Mouse (Mus musculus): ENCODE results near the gene Lgmn. TPM values are rescaled to one million over a fixed set of nuclear protein-coding genes. Genes with fewer than 3 reads are reported as not detected.

Gene Lgmn
- polyA plus RNA-seq, 1 experiment from 2014 or later: 61.3 TPM

GRCm38 (mm10) chr12:102456467-102457193, 17.0 kb upstream of the Lgmn start:
- H3K4me1 ChIP-seq (ENCODE audit: control insufficient read depth, insufficient read depth, low read length): no peaks in the 10 kb centered on the region
- no peak overlapping the region for H3K27ac ChIP-seq (ENCODE audit: low read depth, low read length)
- DNase-seq (ENCODE audit: low spot score, missing footprints): no peak
- H3K27me3 ChIP-seq (ENCODE audit: control insufficient read depth, insufficient read depth, low read length): no peaks in the 10 kb centered on the region
- ATAC-seq (ENCODE audit: low FRiP score): no peak
- WGBS: 77% methylated on average over 6 of the region's 7 CpGs
- no peaks in the 10 kb centered on the region for H3K9me3 ChIP-seq (ENCODE audit: control insufficient read depth, low read length)
- H3K36me3 ChIP-seq (ENCODE audit: control insufficient read depth, insufficient read depth, low read length): no peaks in the 10 kb centered on the region
- H3K4me2 ChIP-seq: no peak overlapping the region
- no peak overlapping the region for H3K9ac ChIP-seq (ENCODE audit: low read length)
- no peak overlapping the region for H3K4me3 ChIP-seq (ENCODE audit: low read depth, low read length)

GRCm38 (mm10) chr12:102453581-102453980, 14.0 kb upstream of the Lgmn start:
- H3K9me3 ChIP-seq (ENCODE audit: control insufficient read depth, low read length): no peaks in the 10 kb centered on the region
- H3K4me1 ChIP-seq (ENCODE audit: control insufficient read depth, insufficient read depth, low read length): no peaks in the 10 kb centered on the region
- WGBS: 72% methylated on average over 6 of the region's 6 CpGs
- H3K9ac ChIP-seq (ENCODE audit: low read length): no peak overlapping the region
- H3K4me3 ChIP-seq (ENCODE audit: low read depth, low read length): no peak overlapping the region
- DNase-seq (ENCODE audit: low spot score, missing footprints) (no peak), ATAC-seq (ENCODE audit: low FRiP score) (no peak)
- H3K27me3 ChIP-seq (ENCODE audit: control insufficient read depth, insufficient read depth, low read length): no peaks in the 10 kb centered on the region
- H3K4me2 ChIP-seq: no peak overlapping the region
- no peaks in the 10 kb centered on the region for H3K36me3 ChIP-seq (ENCODE audit: control insufficient read depth, insufficient read depth, low read length)
- H3K27ac ChIP-seq (ENCODE audit: low read depth, low read length): no peak overlapping the region

GRCm38 (mm10) chr12:102451126-102451851, 11.7 kb upstream of the Lgmn start:
- no peak overlapping the region for H3K4me2 ChIP-seq

GRCm38 (mm10) chr12:102450437-102450836, 10.8 kb upstream of the Lgmn start:
- no peak overlapping the region for H3K4me3 ChIP-seq (ENCODE audit: low read depth, low read length)
- H3K9ac ChIP-seq (ENCODE audit: low read length): no peak overlapping the region

More at GRCm38 (mm10) chr12:102451126-102451851, 11.7 kb upstream of the Lgmn start:
- H3K27ac ChIP-seq (ENCODE audit: low read depth, low read length): no peak overlapping the region
- ATAC-seq (ENCODE audit: low FRiP score) (no peak), DNase-seq (ENCODE audit: low spot score, missing footprints) (no peak)
- no peaks in the 10 kb centered on the region for H3K9me3 ChIP-seq (ENCODE audit: control insufficient read depth, low read length)
- no peak overlapping the region for H3K4me3 ChIP-seq (ENCODE audit: low read depth, low read length)
- WGBS: 83% methylated on average over 8 of the region's 8 CpGs
- H3K9ac ChIP-seq (ENCODE audit: low read length): no peak overlapping the region
- no peaks in the 10 kb centered on the region for H3K27me3 ChIP-seq (ENCODE audit: control insufficient read depth, insufficient read depth, low read length)
- no peaks in the 10 kb centered on the region for H3K36me3 ChIP-seq (ENCODE audit: control insufficient read depth, insufficient read depth, low read length)
- no peaks in the 10 kb centered on the region for H3K4me1 ChIP-seq (ENCODE audit: control insufficient read depth, insufficient read depth, low read length)

GRCm38 (mm10) chr12:102445436-102445835, 5.8 kb upstream of the Lgmn start:
- DNase-seq (ENCODE audit: low spot score, missing footprints) (no peak), ATAC-seq (ENCODE audit: low FRiP score) (no peak)
- Histone ChIP-seq H3K9me3 (ENCODE audit: control insufficient read depth, low read length) (no peaks in the 10 kb centered on the region), H3K4me2 (no peak overlapping the region), H3K27ac (ENCODE audit: low read depth, low read length) (no peak overlapping the region), H3K27me3 (ENCODE audit: control insufficient read depth, insufficient read depth, low read length) (no peaks in the 10 kb centered on the region), H3K4me3 (ENCODE audit: low read depth, low read length) (no peak overlapping the region), H3K9ac (ENCODE audit: low read length) (no peak overlapping the region), H3K36me3 (ENCODE audit: control insufficient read depth, insufficient read depth, low read length) (no peaks in the 10 kb centered on the region), H3K4me1 (ENCODE audit: control insufficient read depth, insufficient read depth, low read length) (no peaks in the 10 kb centered on the region)
- WGBS: 76% methylated on average over 4 of the region's 4 CpGs

More at GRCm38 (mm10) chr12:102450437-102450836, 10.8 kb upstream of the Lgmn start:
- Histone ChIP-seq H3K4me1 (ENCODE audit: control insufficient read depth, insufficient read depth, low read length) (no peaks in the 10 kb centered on the region), H3K9me3 (ENCODE audit: control insufficient read depth, low read length) (no peaks in the 10 kb centered on the region), H3K4me2 (no peak overlapping the region), H3K27me3 (ENCODE audit: control insufficient read depth, insufficient read depth, low read length) (no peaks in the 10 kb centered on the region), H3K36me3 (ENCODE audit: control insufficient read depth, insufficient read depth, low read length) (no peaks in the 10 kb centered on the region), H3K27ac (ENCODE audit: low read depth, low read length) (no peak overlapping the region)
- no peak for ATAC-seq (ENCODE audit: low FRiP score)
- no peak for DNase-seq (ENCODE audit: low spot score, missing footprints)
- WGBS: 77% methylated on average over 10 of the region's 10 CpGs

GRCm38 (mm10) chr12:102443676-102444075, 4.1 kb upstream of the Lgmn start:
- no peak overlapping the region for H3K9ac ChIP-seq (ENCODE audit: low read length)
- H3K4me1 ChIP-seq (ENCODE audit: control insufficient read depth, insufficient read depth, low read length): no peaks in the 10 kb centered on the region
- no peaks in the 10 kb centered on the region for H3K36me3 ChIP-seq (ENCODE audit: control insufficient read depth, insufficient read depth, low read length)
- no peaks in the 10 kb centered on the region for H3K27me3 ChIP-seq (ENCODE audit: control insufficient read depth, insufficient read depth, low read length)
- no peak for DNase-seq (ENCODE audit: low spot score, missing footprints)
- no peak overlapping the region for H3K4me3 ChIP-seq (ENCODE audit: low read depth, low read length)
- no peak overlapping the region for H3K4me2 ChIP-seq
- 91% methylated on average over 5 of the region's 5 CpGs for WGBS
- ATAC-seq (ENCODE audit: low FRiP score): no peak
- H3K27ac ChIP-seq (ENCODE audit: low read depth, low read length): no peak overlapping the region
- H3K9me3 ChIP-seq (ENCODE audit: control insufficient read depth, low read length): no peaks in the 10 kb centered on the region

GRCm38 (mm10) chr12:102442639-102443038, 3.0 kb upstream of the Lgmn start:
- no peak overlapping the region for H3K9ac ChIP-seq (ENCODE audit: low read length)
- H3K9me3 ChIP-seq (ENCODE audit: control insufficient read depth, low read length): no peaks in the 10 kb centered on the region
- H3K4me1 ChIP-seq (ENCODE audit: control insufficient read depth, insufficient read depth, low read length): no peaks in the 10 kb centered on the region
- no peak overlapping the region for H3K4me2 ChIP-seq
- WGBS: 94% methylated on average over 15 of the region's 15 CpGs
- no peaks in the 10 kb centered on the region for H3K27me3 ChIP-seq (ENCODE audit: control insufficient read depth, insufficient read depth, low read length)
- no peak overlapping the region for H3K4me3 ChIP-seq (ENCODE audit: low read depth, low read length)
- ATAC-seq (ENCODE audit: low FRiP score): no peak
- H3K27ac ChIP-seq (ENCODE audit: low read depth, low read length): no peak overlapping the region
- no peak for DNase-seq (ENCODE audit: low spot score, missing footprints)
- no peaks in the 10 kb centered on the region for H3K36me3 ChIP-seq (ENCODE audit: control insufficient read depth, insufficient read depth, low read length)

- H3K4me2 ChIP-seq: no peak overlapping the region
These were observed 1.5 kb upstream of the Lgmn start for GRCm38 (mm10) chr12:102441141-102441540.

GRCm38 (mm10) chr12:102440551-102440950, 938 bp upstream of the Lgmn start:
- 85% methylated on average over 7 of the region's 7 CpGs for WGBS
- no peak overlapping the region for H3K4me2 ChIP-seq
- no peaks in the 10 kb centered on the region for H3K27me3 ChIP-seq (ENCODE audit: control insufficient read depth, insufficient read depth, low read length)
- DNase-seq (ENCODE audit: low spot score, missing footprints) (no peak), ATAC-seq (ENCODE audit: low FRiP score) (no peak)
- H3K36me3 ChIP-seq (ENCODE audit: control insufficient read depth, insufficient read depth, low read length): no peaks in the 10 kb centered on the region
- no peaks in the 10 kb centered on the region for H3K4me1 ChIP-seq (ENCODE audit: control insufficient read depth, insufficient read depth, low read length)
- no peak overlapping the region for H3K27ac ChIP-seq (ENCODE audit: low read depth, low read length)
- no peak overlapping the region for H3K4me3 ChIP-seq (ENCODE audit: low read depth, low read length)
- H3K9ac ChIP-seq (ENCODE audit: low read length): no peak overlapping the region
- no peaks in the 10 kb centered on the region for H3K9me3 ChIP-seq (ENCODE audit: control insufficient read depth, low read length)

More at GRCm38 (mm10) chr12:102441141-102441540, 1.5 kb upstream of the Lgmn start:
- H3K36me3 ChIP-seq (ENCODE audit: control insufficient read depth, insufficient read depth, low read length): no peaks in the 10 kb centered on the region
- no peaks in the 10 kb centered on the region for H3K27me3 ChIP-seq (ENCODE audit: control insufficient read depth, insufficient read depth, low read length)
- H3K9ac ChIP-seq (ENCODE audit: low read length): no peak overlapping the region
- DNase-seq (ENCODE audit: low spot score, missing footprints): no peak
- no peak overlapping the region for H3K4me3 ChIP-seq (ENCODE audit: low read depth, low read length)
- H3K27ac ChIP-seq (ENCODE audit: low read depth, low read length): no peak overlapping the region
- no peaks in the 10 kb centered on the region for H3K4me1 ChIP-seq (ENCODE audit: control insufficient read depth, insufficient read depth, low read length)
- WGBS: 88% methylated on average over 6 of the region's 6 CpGs
- no peak for ATAC-seq (ENCODE audit: low FRiP score)
- H3K9me3 ChIP-seq (ENCODE audit: control insufficient read depth, low read length): no peaks in the 10 kb centered on the region

All from midbrain, embryonic 11.5 days (tissue).